22 mouse cellular contexts compared by ENCODE assay signal in the genomic region with DNA sequence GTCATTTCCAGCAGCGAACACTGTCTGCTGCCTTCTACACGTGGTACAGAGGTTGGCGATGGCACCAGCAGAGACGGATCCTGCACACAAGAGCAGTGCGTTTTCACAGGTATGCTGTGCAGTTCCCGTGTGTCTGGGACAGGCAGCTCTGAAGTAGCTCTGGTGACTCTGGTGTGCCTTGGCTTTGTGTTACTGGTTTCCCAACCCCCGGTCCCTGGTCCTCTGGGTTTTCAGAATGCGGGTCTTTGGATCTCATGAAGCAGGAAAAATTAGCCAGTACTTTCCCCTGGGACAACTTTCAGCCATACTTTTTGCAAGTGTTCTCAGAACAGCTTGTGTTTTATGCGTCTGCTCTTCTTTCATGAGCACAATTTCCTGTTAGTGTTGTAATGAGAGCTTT.
DNase-seq lines count a peak whose midpoint lies in the region; ATAC-seq and TF ChIP-seq lines count a peak whose summit lies in the region.
"Had no signal": no experiment of that assay in that cellular context is flagged by ENCODE, and none has a peak within 500 bp of the region (broad histone marks: within the 10 kb centered on the region; RNA-seq: fewer than 3 reads in every experiment).

No protein-coding gene starts in this region.

- DNase-seq in adrenal gland, postnatal 14 days: peak; percentile 36
- DNase-seq in adrenal gland, adult 18-20 months (ENCODE audit: low spot score in 2 of 2): no peak
- peak in 1 of 2 experiments; percentile 6 for DNase-seq in layer of hippocampus, adult 2 months (ENCODE audit: low spot score in 2 of 2)
- no peak for DNase-seq in layer of hippocampus, postnatal 36 days
- no peak for DNase-seq in gastrocnemius, postnatal 36 days
- DNase-seq: adrenal gland, adult 2 months; adrenal gland, postnatal 25 days; cerebellum, adult 18-20 months; cerebellum, adult 9-10 months; cerebellum, postnatal 14 days; forebrain, postnatal 0 days; gastrocnemius, postnatal 25 days had no signal

- peak overlapping the region; percentile 48; the same call in 1 of the 2 replicates for H3K27ac ChIP-seq in layer of hippocampus, adult 2 months
- H3K27ac ChIP-seq in hindbrain, embryonic 13.5 days: no peak overlapping the region
- H3K27ac ChIP-seq: embryonic facial prominence, embryonic 12.5 days; embryonic facial prominence, embryonic 15.5 days; hindbrain, embryonic 12.5 days had no signal

- H3K9ac ChIP-seq in hindbrain, embryonic 13.5 days: no peak overlapping the region
- H3K9ac ChIP-seq: embryonic facial prominence, embryonic 12.5 days; embryonic facial prominence, embryonic 15.5 days; forebrain, postnatal 0 days; hindbrain, embryonic 12.5 days had no signal

- H3K27me3 ChIP-seq in hindbrain, embryonic 13.5 days: no peaks in the 10 kb centered on the region
- H3K27me3 ChIP-seq: embryonic facial prominence, embryonic 12.5 days; embryonic facial prominence, embryonic 15.5 days; hindbrain, embryonic 12.5 days had no signal

- no peaks in the 10 kb centered on the region for H3K9me3 ChIP-seq in hindbrain, embryonic 13.5 days
- H3K9me3 ChIP-seq: embryonic facial prominence, embryonic 12.5 days; embryonic facial prominence, embryonic 15.5 days had no signal

- no peaks in the 10 kb centered on the region for H3K36me3 ChIP-seq in hindbrain, embryonic 13.5 days
- H3K36me3 ChIP-seq: embryonic facial prominence, embryonic 12.5 days; embryonic facial prominence, embryonic 15.5 days; hindbrain, embryonic 12.5 days had no signal

- no peak for TF ChIP-seq CTCF in layer of hippocampus, adult 2 months (conservative IDR thresholded peaks at IDR 0.05)

- peak; percentile 29 for ATAC-seq in activated CD4-positive, CD25-positive, alpha-beta regulatory T cell, adult 4 months
- peak; percentile 35 for ATAC-seq in inflammation-experienced regulatory T-cells, adult 6 months
- no peak for ATAC-seq in hindbrain, embryonic 13.5 days (ENCODE audit: low FRiP score)
- ATAC-seq: forebrain, embryonic 14.5 days; forebrain, postnatal 0 days; hindbrain, embryonic 16.5 days; intestine, embryonic 16.5 days had no signal

- WGBS in hindbrain, embryonic 13.5 days: 82% methylated on average over 9 of the region's 9 CpGs

- no peak overlapping the region for H3K4me2 ChIP-seq in hindbrain, embryonic 13.5 days
- H3K4me2 ChIP-seq: embryonic facial prominence, embryonic 12.5 days; embryonic facial prominence, embryonic 15.5 days; heart, embryonic 11.5 days; hindbrain, embryonic 12.5 days had no signal

- H3K4me1 ChIP-seq in hindbrain, embryonic 13.5 days (replicated peaks): no peaks in the 10 kb centered on the region
- H3K4me1 ChIP-seq: embryonic facial prominence, embryonic 12.5 days; embryonic facial prominence, embryonic 15.5 days; hindbrain, embryonic 12.5 days had no signal

- intact Hi-C loops in gastrocnemius, postnatal 36 days (cut with DNase I): no loop called here

- no peak overlapping the region for H3K4me3 ChIP-seq in layer of hippocampus, adult 2 months
- no peak overlapping the region for H3K4me3 ChIP-seq in hindbrain, embryonic 13.5 days
- H3K4me3 ChIP-seq: embryonic facial prominence, embryonic 12.5 days; embryonic facial prominence, embryonic 15.5 days; hindbrain, embryonic 12.5 days had no signal
